Mouse (Mus musculus): Measurements from ENCODE around the gene Rpl32. TPM values are rescaled to one million over a fixed set of nuclear protein-coding genes. Genes with fewer than 3 reads are reported as not detected.

The Rpl32 gene
- total and polyA plus RNA-seq, 2 experiments from 2014 or later, result 790 to 1,119 TPM

DNA sequence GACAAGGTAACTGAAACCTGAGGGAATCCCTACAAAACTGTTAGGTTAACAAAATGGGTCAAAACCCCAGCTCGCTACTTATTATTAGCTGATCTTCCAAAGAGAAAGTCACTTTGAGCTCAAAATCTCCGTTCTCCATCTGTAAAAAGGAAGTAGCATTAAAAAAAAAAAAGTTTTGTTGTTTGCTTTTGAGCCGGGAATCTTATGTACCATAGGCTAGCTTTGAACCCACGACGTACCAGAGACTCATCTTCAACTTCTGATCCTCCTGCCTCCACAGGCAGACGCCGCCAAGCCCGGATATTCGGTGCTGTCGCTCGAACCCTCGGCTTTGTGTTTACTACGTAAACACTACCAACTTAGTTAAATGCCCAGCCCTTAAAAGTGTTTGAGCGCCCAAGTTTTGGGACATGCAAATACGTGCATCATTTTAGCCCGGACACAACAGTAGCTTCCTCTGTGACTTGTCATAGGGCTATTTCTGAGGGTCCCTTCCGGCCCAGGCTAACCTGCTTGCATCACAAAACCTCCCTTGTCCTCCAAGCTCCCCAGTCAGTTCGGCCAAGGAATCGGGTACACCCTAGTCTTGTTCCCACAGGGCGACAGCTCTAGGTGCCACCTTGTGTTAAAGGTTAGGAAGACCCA lies 44.0 kb upstream of the Rpl32 start:
- ATAC-seq (no peak), DNase-seq (ENCODE audit: low spot score) (no peak)
- H3K9ac ChIP-seq (replicated peaks; ENCODE audit: low read length), result peak overlapping the region; percentile 47
- no peaks in the 10 kb centered on the region for H3K9me3 ChIP-seq (ENCODE audit: low read length)
- WGBS, result 6% methylated on average over 20 of the region's 20 CpGs
- H3K4me3 ChIP-seq (ENCODE audit: low read length), result peak overlapping the region; percentile 66
- peak overlapping the region; percentile 86 for H3K27ac ChIP-seq
- no peak for TF ChIP-seq CTCF (IDR thresholded peaks at IDR 0.05; ENCODE audit: low read depth)
- H3K27me3 ChIP-seq (ENCODE audit: insufficient read depth, low read length), result no peaks in the 10 kb centered on the region
- peak overlapping the region; percentile 82 for H3K4me2 ChIP-seq (ENCODE audit: low read depth, low read length)
- no peaks in the 10 kb centered on the region for H3K36me3 ChIP-seq (ENCODE audit: insufficient read depth, low read length)
- H3K4me1 ChIP-seq (ENCODE audit: insufficient read depth, low read length), result 0 out of 2 replicates have a peak, but pooled peaks cover 8% of the 10 kb centered on the region

DNA sequence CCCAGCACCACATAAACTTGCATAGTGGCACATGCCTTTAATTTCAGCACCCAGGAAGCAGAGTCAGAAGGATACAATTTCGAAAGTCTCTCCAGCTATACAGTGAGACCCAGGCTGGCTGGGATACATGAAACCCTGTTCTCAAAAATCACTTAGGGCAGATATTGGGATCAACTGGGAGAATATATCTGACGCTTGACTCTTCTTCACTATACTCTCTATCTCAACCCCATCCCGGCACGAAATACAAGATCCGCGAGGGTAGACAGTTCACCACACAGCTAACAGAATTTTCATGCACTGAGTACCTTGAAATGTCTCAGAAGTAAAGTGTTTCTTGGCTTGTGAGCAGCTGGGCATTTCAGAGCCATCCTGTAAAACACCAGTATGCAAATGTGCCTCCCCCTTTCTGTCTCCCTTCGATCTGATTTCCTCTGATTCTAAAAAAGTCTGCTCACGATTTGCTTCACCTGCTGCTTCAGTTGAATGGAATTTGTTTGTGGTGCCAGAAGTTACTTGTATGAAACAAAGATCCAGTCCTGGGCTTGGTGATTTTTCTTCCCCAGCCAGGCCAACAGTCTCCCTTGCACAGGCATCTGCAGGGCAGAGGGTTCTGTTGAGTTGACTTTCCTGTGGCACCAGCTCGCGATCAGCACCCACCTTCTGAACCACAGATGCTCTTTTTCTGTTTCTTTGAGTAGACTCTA lies 40.2 kb upstream of the Rpl32 start:
- Histone ChIP-seq H3K9me3 (ENCODE audit: low read length) (no peaks in the 10 kb centered on the region), H3K4me1 (ENCODE audit: insufficient read depth, low read length) (0 out of 2 replicates have a peak, but pooled peaks cover 8% of the 10 kb centered on the region), H3K9ac (replicated peaks; ENCODE audit: low read length) (no peak overlapping the region), H3K4me2 (ENCODE audit: low read depth, low read length) (no peak overlapping the region), H3K27me3 (ENCODE audit: insufficient read depth, low read length) (no peaks in the 10 kb centered on the region), H3K27ac (no peak overlapping the region), H3K4me3 (ENCODE audit: low read length) (no peak overlapping the region), H3K36me3 (ENCODE audit: insufficient read depth, low read length) (peaks cover 6% of the 10 kb centered on the region; the same call in 1 of the 2 replicates)
- TF ChIP-seq CTCF (IDR thresholded peaks at IDR 0.05; ENCODE audit: low read depth), result no peak
- 92% methylated on average over 10 of the region's 10 CpGs for WGBS
- DNase-seq (ENCODE audit: low spot score) (no peak), ATAC-seq (no peak)

DNA sequence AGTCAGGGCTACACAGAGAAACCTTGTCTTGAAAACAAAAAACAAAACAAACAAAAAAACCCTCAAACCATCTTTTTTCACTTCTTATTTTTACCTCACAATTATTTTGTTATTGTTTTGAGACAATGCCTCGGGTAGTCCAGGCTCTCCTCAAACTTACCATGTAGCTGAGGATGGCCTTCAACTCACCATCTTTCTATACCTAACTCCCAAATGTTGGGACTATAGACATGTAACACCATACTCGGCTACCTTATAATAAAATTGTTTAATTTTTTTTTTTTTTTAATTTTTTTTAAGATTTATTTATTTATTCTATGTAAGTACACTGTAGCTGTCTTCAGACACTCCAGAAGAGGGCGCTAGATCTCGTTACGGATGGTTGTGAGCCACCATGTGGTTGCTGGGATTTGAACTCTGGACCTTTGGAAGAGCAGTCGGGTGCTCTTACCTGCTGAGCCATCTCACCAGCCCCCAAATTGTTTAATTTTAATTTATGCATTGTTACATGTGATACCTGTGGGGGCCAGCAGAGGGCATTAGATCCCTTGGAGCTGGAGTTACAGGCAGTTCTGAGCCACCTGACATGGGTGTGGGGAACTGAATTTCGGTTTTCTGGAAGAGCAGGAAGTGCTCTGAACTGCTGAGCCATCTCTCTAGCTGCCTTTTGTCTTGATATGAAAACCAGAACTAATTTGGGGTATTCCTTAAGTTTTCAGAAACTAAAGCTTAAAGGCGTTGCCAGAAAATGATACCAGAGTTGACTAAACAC lies 38.3 kb upstream of the Rpl32 start:
- DNase-seq (ENCODE audit: low spot score), result peak; percentile 68
- H3K9me3 ChIP-seq (ENCODE audit: low read length), result no peaks in the 10 kb centered on the region
- no peak overlapping the region for H3K9ac ChIP-seq (replicated peaks; ENCODE audit: low read length)
- WGBS, result 40% methylated on average over 7 of the region's 8 CpGs
- peaks cover 7% of the 10 kb centered on the region; the same call in 1 of the 2 replicates for H3K36me3 ChIP-seq (ENCODE audit: insufficient read depth, low read length)
- no peaks in the 10 kb centered on the region for H3K4me1 ChIP-seq (ENCODE audit: insufficient read depth, low read length)
- peak; percentile 71 for TF ChIP-seq CTCF (IDR thresholded peaks at IDR 0.05; ENCODE audit: low read depth)
- H3K4me2 ChIP-seq (ENCODE audit: low read depth, low read length), result no peak overlapping the region
- no peak overlapping the region for H3K27ac ChIP-seq
- H3K4me3 ChIP-seq (ENCODE audit: low read length), result no peak overlapping the region
- ATAC-seq, result peak; percentile 68; the same call in 1 of the 2 replicates
- H3K27me3 ChIP-seq (ENCODE audit: insufficient read depth, low read length), result no peaks in the 10 kb centered on the region

DNA sequence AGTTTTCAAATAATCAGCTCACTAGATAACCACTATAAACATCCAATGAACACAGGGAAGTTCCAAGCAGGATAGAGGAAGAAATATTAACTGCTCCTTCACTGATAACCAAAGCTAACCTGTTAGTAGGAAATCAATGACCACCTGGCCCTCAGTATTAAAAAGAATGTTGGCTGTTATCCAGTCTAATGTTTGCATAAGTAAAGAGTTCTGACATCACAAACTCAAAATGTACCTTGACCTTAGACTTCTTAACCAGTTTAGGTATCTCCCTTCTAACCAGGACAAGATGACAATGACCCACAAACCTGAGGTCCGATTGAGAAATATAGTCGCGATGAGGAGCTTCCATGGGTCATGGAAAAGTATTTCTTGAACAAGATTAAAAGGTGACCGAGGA lies 36.5 kb upstream of the Rpl32 start:
- ATAC-seq, result no peak
- H3K36me3 ChIP-seq (ENCODE audit: insufficient read depth, low read length), result peaks cover 7% of the 10 kb centered on the region; the same call in 1 of the 2 replicates
- WGBS, result 96% methylated on average over 4 of the region's 4 CpGs
- no peak for TF ChIP-seq CTCF (IDR thresholded peaks at IDR 0.05; ENCODE audit: low read depth)
- no peak overlapping the region for H3K4me3 ChIP-seq (ENCODE audit: low read length)
- H3K27ac ChIP-seq, result no peak overlapping the region
- no peaks in the 10 kb centered on the region for H3K27me3 ChIP-seq (ENCODE audit: insufficient read depth, low read length)
- no peaks in the 10 kb centered on the region for H3K4me1 ChIP-seq (ENCODE audit: insufficient read depth, low read length)
- DNase-seq (ENCODE audit: low spot score), result no peak
- H3K4me2 ChIP-seq (ENCODE audit: low read depth, low read length), result no peak overlapping the region
- no peaks in the 10 kb centered on the region for H3K9me3 ChIP-seq (ENCODE audit: low read length)
- no peak overlapping the region for H3K9ac ChIP-seq (replicated peaks; ENCODE audit: low read length)

DNA sequence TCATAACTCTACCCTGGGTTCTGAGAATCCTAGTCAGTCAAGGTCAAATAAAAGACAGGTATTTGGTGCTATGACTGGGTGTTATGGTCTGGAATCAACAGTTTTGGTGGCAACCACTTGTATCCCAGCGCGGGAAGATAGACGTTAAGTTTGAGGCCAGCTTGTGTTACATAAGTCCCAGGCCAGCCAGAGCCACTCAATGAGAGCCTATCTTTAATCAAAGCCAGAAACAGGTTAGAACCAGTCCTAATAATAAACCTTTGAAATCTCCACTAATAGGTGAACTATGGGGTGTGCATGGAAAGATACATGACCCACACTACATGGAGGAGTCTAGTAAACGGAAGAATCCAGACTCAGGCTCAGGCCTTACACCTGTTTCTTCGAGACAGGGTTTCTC lies 30.2 kb upstream of the Rpl32 start:
- H3K9me3 ChIP-seq (ENCODE audit: low read length), result no peaks in the 10 kb centered on the region
- no peak for DNase-seq (ENCODE audit: low spot score)
- 0 out of 2 replicates have a peak, but pooled peaks have one; percentile 5 for ATAC-seq
- H3K4me1 ChIP-seq (ENCODE audit: insufficient read depth, low read length), result no peaks in the 10 kb centered on the region
- 65% methylated on average over 5 of the region's 5 CpGs for WGBS
- no peak for TF ChIP-seq CTCF (IDR thresholded peaks at IDR 0.05; ENCODE audit: low read depth)
- H3K27me3 ChIP-seq (ENCODE audit: insufficient read depth, low read length), result no peaks in the 10 kb centered on the region
- H3K9ac ChIP-seq (replicated peaks; ENCODE audit: low read length), result no peak overlapping the region
- H3K4me2 ChIP-seq (ENCODE audit: low read depth, low read length), result peak overlapping the region; percentile 55
- H3K4me3 ChIP-seq (ENCODE audit: low read length), result peak overlapping the region; percentile 33
- 0 out of 2 replicates have a peak overlapping the region, but pooled peaks have one; percentile 2 for H3K27ac ChIP-seq
- peaks cover under 1% of the 10 kb centered on the region; the same call in 1 of the 2 replicates for H3K36me3 ChIP-seq (ENCODE audit: insufficient read depth, low read length)

DNA sequence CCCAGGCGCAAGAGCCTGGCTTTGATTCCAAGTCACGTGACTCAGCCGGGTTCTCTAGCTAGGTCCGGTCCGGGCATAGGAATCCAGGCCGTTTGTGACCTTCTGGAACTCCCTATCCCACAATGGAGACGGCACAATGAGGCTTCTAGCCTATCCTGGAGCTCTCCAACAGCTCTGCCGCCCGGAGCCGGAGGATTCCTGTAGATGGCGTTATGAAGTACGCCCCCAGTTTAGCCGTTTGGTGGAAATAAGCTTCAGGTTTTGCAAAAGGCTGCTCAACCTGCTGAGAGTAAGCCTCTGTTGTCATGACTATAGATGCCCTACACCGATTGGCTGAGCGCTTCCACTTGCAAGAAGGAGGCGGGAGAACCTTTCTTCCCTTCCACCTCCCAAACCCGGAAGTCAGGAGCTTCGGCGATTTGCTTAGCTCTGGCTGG lies 29.6 kb upstream of the Rpl32 start, which contains the start of gene Efcab12:
Efcab12 (minus strand) TSS at position 252 of the 437 bp plus-strand sequence.
- peak within 1 kb of the TSS; percentile 1; the same call in 1 of the 2 replicates for H3K9ac ChIP-seq (replicated peaks; ENCODE audit: low read length)
- under 1% methylated on average over 19 of the region's 19 CpGs for WGBS
- TF ChIP-seq CTCF (IDR thresholded peaks at IDR 0.05; ENCODE audit: low read depth), result peak; percentile 41
- peak within 1 kb of the TSS; percentile 55 for H3K4me2 ChIP-seq (ENCODE audit: low read depth, low read length)
- H3K4me1 ChIP-seq (ENCODE audit: insufficient read depth, low read length), result no peaks in the 10 kb centered on the region
- peak; percentile 88 for DNase-seq (ENCODE audit: low spot score)
- H3K36me3 ChIP-seq (ENCODE audit: insufficient read depth, low read length), result no peaks in the 10 kb centered on the region
- H3K4me3 ChIP-seq (ENCODE audit: low read length), result peak within 1 kb of the TSS; percentile 33
- peak; percentile 94 for ATAC-seq
- H3K27ac ChIP-seq, result peak within 1 kb of the TSS; percentile 2; the same call in 1 of the 2 replicates
- no peaks in the 10 kb centered on the region for H3K27me3 ChIP-seq (ENCODE audit: insufficient read depth, low read length)
- H3K9me3 ChIP-seq (ENCODE audit: low read length), result no peaks in the 10 kb centered on the region

Data from hindbrain, postnatal 0 days (tissue).